Mouse (Mus musculus): ENCODE measurements around the gene Tfg. TPM values are rescaled to one million over a fixed set of nuclear protein-coding genes. Genes with fewer than 3 reads are reported as not detected.

Gene Tfg
- polyA plus RNA-seq, 1 experiment from 2014 or later: 183 TPM

DNA sequence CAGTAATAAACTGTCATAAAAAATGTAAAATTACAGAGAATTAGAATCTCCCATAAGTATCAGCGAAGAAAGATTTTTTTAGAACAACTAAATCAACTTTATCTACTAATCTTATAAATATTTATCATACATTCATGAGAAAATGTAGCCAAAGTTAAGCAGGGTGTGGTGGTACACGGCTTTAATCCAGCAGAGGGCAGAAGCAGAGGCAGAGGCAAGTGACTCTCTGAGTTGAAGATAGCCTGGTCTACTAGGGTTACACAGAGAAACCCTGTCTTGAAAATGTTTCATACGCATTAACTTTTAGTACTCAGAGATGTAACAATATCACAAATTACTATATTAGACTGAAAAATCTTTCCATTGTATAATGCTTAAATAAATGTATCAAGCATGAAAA lies 11.5 kb downstream of the Tfg start:
- H3K4me2 ChIP-seq (replicated peaks; ENCODE audit: low read depth, low read length): no peak overlapping the region
- H3K27ac ChIP-seq (ENCODE audit: low read length): no peak overlapping the region
- H3K27me3 ChIP-seq (ENCODE audit: control insufficient read depth, insufficient read depth, low read length): no peaks in the 10 kb centered on the region
- no peak overlapping the region for H3K4me3 ChIP-seq (ENCODE audit: low read depth, low read length)
- H3K36me3 ChIP-seq (ENCODE audit: control insufficient read depth, insufficient read depth, low read length): peaks cover 52% of the 10 kb centered on the region
- H3K9ac ChIP-seq (replicated peaks; ENCODE audit: low read depth, low read length): no peak overlapping the region
- H3K4me1 ChIP-seq (ENCODE audit: control insufficient read depth, insufficient read depth, low read length): no peaks in the 10 kb centered on the region
- H3K9me3 ChIP-seq (ENCODE audit: control insufficient read depth, low read depth, low read length): no peaks in the 10 kb centered on the region
- WGBS: 79% methylated on average over 3 of the region's 3 CpGs
- no peak for ATAC-seq (ENCODE audit: insufficient number of reproducible peaks, insufficient read depth, low FRiP score, low read depth)

DNA sequence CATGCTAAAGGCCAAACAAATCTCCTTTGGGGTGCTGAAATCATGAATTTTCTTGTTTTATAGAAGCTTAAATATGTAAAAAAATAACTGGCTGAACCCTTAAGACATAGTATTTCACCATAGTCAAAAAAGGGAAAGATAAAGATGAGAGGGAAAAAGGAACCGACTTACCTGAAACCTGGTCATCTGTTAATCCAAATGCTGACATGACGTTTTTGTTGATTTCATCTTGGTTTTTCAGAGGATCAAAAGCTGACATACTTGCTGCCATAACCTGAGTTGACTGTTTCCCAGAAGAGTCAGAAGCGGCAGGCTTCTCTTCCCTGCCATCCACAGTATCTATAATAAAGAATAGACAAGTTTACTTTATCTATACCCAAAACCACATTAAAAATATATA lies 16.4 kb downstream of the Tfg start:
- H3K27me3 ChIP-seq (ENCODE audit: control insufficient read depth, insufficient read depth, low read length): no peaks in the 10 kb centered on the region
- H3K4me2 ChIP-seq (replicated peaks; ENCODE audit: low read depth, low read length): no peak overlapping the region
- no peak overlapping the region for H3K27ac ChIP-seq (ENCODE audit: low read length)
- no peaks in the 10 kb centered on the region for H3K4me1 ChIP-seq (ENCODE audit: control insufficient read depth, insufficient read depth, low read length)
- no peak overlapping the region for H3K9ac ChIP-seq (replicated peaks; ENCODE audit: low read depth, low read length)
- no peak overlapping the region for H3K4me3 ChIP-seq (ENCODE audit: low read depth, low read length)
- WGBS: 89% methylated on average over 3 of the region's 3 CpGs
- H3K9me3 ChIP-seq (ENCODE audit: control insufficient read depth, low read depth, low read length): no peaks in the 10 kb centered on the region
- peaks cover 39% of the 10 kb centered on the region for H3K36me3 ChIP-seq (ENCODE audit: control insufficient read depth, insufficient read depth, low read length)
- ATAC-seq (ENCODE audit: insufficient number of reproducible peaks, insufficient read depth, low FRiP score, low read depth): no peak

DNA sequence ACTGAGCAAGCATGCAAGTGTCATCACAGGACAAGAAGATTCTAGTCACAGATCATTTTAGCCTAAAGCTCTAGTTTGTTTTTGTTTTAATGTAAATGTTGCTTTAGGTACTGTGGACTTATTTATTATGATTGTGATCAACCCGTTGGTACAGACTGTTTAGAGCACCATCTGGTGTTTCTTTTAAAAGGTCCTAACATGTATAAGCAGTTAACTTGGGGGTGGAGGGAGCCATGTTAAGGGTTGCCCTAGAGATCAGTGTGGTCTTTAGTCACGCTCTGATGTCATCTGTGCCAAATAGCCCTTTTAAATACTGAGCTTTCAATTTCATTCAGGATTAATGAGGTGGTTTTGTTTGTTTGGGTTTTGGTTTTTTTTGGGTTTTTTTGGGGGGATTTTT lies 20.8 kb downstream of the Tfg start:
- no peaks in the 10 kb centered on the region for H3K27me3 ChIP-seq (ENCODE audit: control insufficient read depth, insufficient read depth, low read length)
- no peak overlapping the region for H3K4me2 ChIP-seq (replicated peaks; ENCODE audit: low read depth, low read length)
- H3K36me3 ChIP-seq (ENCODE audit: control insufficient read depth, insufficient read depth, low read length): peaks cover 44% of the 10 kb centered on the region
- H3K9me3 ChIP-seq (ENCODE audit: control insufficient read depth, low read depth, low read length): no peaks in the 10 kb centered on the region
- no peaks in the 10 kb centered on the region for H3K4me1 ChIP-seq (ENCODE audit: control insufficient read depth, insufficient read depth, low read length)
- H3K9ac ChIP-seq (replicated peaks; ENCODE audit: low read depth, low read length): no peak overlapping the region
- H3K27ac ChIP-seq (ENCODE audit: low read length): no peak overlapping the region
- H3K4me3 ChIP-seq (ENCODE audit: low read depth, low read length): no peak overlapping the region
- ATAC-seq (ENCODE audit: insufficient number of reproducible peaks, insufficient read depth, low FRiP score, low read depth): no peak
- WGBS: 71% methylated on average over 2 of the region's 2 CpGs

DNA sequence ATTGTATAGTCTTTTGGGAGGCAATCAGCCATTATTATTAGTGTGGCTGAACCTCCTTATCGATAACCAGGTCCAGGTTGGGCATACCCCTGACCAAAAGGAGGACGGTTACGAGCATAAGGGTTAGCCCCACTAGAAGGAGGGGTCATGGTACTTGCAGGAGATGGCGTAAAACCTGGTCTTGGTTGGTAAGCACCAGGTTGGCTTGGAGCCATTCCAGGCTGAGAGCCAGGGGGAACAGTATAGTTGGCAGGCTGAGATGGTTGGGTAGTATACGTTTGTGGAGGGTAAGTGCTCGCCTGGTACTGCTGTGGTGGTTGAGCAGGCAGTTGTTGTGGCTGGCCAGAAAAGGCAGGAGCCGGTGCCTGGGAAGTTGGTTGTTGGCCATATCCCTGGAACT lies 26.5 kb downstream of the Tfg start:
- no peak overlapping the region for H3K4me2 ChIP-seq (replicated peaks; ENCODE audit: low read depth, low read length)
- 92% methylated on average over 7 of the region's 7 CpGs for WGBS
- peaks cover 46% of the 10 kb centered on the region for H3K36me3 ChIP-seq (ENCODE audit: control insufficient read depth, insufficient read depth, low read length)
- no peak overlapping the region for H3K4me3 ChIP-seq (ENCODE audit: low read depth, low read length)
- no peak overlapping the region for H3K9ac ChIP-seq (replicated peaks; ENCODE audit: low read depth, low read length)
- no peak overlapping the region for H3K27ac ChIP-seq (ENCODE audit: low read length)
- no peaks in the 10 kb centered on the region for H3K4me1 ChIP-seq (ENCODE audit: control insufficient read depth, insufficient read depth, low read length)
- H3K9me3 ChIP-seq (ENCODE audit: control insufficient read depth, low read depth, low read length): no peaks in the 10 kb centered on the region
- H3K27me3 ChIP-seq (ENCODE audit: control insufficient read depth, insufficient read depth, low read length): no peaks in the 10 kb centered on the region
- ATAC-seq (ENCODE audit: insufficient number of reproducible peaks, insufficient read depth, low FRiP score, low read depth): no peak

DNA sequence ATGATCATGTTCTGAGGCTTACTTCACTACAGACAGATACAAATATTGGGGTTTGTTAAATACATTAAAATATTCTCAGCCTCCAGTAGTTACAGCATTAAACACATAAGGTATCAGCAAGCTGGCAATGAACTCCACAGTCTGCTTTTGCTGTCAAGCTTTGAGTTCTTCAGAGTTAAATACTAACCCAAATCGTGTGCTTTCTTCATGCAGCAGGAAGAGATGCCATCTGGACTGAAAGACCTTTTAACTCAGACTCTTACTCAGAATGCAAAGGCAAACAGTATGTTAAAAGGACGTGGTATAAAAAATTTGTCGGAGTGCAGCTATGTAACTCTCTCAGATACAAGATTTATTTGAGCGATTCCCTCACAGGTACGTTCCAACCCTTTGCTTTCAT lies 30.5 kb downstream of the Tfg start:
- Histone ChIP-seq H3K4me3 (ENCODE audit: low read depth, low read length) (no peak overlapping the region), H3K9ac (replicated peaks; ENCODE audit: low read depth, low read length) (no peak overlapping the region), H3K4me1 (ENCODE audit: control insufficient read depth, insufficient read depth, low read length) (no peaks in the 10 kb centered on the region), H3K36me3 (ENCODE audit: control insufficient read depth, insufficient read depth, low read length) (peaks cover 38% of the 10 kb centered on the region), H3K9me3 (ENCODE audit: control insufficient read depth, low read depth, low read length) (no peaks in the 10 kb centered on the region), H3K27me3 (ENCODE audit: control insufficient read depth, insufficient read depth, low read length) (no peaks in the 10 kb centered on the region), H3K27ac (ENCODE audit: low read length) (no peak overlapping the region), H3K4me2 (replicated peaks; ENCODE audit: low read depth, low read length) (no peak overlapping the region)
- ATAC-seq (ENCODE audit: insufficient number of reproducible peaks, insufficient read depth, low FRiP score, low read depth): no peak
- 88% methylated on average over 5 of the region's 5 CpGs for WGBS

DNA sequence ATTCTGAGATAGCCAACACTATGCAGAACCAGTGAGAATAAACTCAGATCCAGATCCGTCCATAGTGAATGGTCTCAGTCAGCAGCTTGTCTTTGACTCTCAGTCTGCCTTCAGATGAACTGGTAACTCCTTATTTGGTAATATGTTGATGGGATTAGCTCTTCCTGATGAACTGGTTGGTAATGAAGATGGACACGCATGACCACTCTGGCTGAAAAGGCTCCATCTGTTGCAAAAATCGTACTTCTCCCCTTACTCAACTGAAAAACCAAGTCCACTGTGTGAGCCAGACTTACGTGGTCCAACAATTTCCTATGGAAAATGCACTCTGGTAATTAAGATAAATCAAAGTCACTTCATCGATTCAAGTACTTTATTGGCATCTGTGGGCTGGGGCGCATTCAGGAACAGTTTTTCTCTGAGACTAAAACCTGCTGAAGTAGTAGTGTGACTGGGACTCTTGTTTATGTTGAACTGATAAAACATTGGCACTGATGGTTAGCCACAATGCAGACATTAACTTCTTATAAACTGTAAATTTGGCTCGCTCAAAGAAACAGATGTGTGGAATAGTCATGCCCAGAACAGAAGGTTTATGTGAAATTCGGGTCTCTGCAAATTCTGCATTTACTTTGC lies 36.1 kb downstream of the Tfg start:
- peaks cover 9% of the 10 kb centered on the region; the same call in 1 of the 2 replicates for H3K36me3 ChIP-seq (ENCODE audit: control insufficient read depth, insufficient read depth, low read length)
- no peak overlapping the region for H3K27ac ChIP-seq (ENCODE audit: low read length)
- H3K4me3 ChIP-seq (ENCODE audit: low read depth, low read length): no peak overlapping the region
- H3K9me3 ChIP-seq (ENCODE audit: control insufficient read depth, low read depth, low read length): no peaks in the 10 kb centered on the region
- no peak overlapping the region for H3K4me2 ChIP-seq (replicated peaks; ENCODE audit: low read depth, low read length)
- no peaks in the 10 kb centered on the region for H3K27me3 ChIP-seq (ENCODE audit: control insufficient read depth, insufficient read depth, low read length)
- no peak for ATAC-seq (ENCODE audit: insufficient number of reproducible peaks, insufficient read depth, low FRiP score, low read depth)
- 78% methylated on average over 8 of the region's 8 CpGs for WGBS
- no peak overlapping the region for H3K9ac ChIP-seq (replicated peaks; ENCODE audit: low read depth, low read length)
- no peaks in the 10 kb centered on the region for H3K4me1 ChIP-seq (ENCODE audit: control insufficient read depth, insufficient read depth, low read length)

DNA sequence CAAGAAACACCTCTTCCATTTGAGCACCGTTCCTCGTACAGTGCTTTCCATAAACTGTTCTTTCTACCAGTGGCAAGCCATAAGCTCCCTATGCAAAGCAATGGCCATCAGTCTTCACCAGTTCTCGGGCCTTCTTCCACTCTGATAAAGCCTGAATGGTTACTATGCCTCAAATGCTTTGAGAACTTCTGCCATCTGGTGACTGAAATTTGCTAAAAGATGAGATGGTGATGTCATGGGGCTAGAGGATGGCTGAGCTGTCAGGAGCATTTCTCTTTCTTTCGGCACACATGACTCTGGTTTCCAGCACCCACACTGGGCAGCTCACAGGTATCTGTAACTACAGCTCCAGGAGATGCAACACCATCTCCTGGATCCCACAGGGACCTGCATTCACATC lies 40.1 kb downstream of the Tfg start:
- no peak overlapping the region for H3K27ac ChIP-seq (ENCODE audit: low read length)
- no peaks in the 10 kb centered on the region for H3K27me3 ChIP-seq (ENCODE audit: control insufficient read depth, insufficient read depth, low read length)
- no peak overlapping the region for H3K4me2 ChIP-seq (replicated peaks; ENCODE audit: low read depth, low read length)
- H3K9ac ChIP-seq (replicated peaks; ENCODE audit: low read depth, low read length): no peak overlapping the region
- no peak for ATAC-seq (ENCODE audit: insufficient number of reproducible peaks, insufficient read depth, low FRiP score, low read depth)
- no peaks in the 10 kb centered on the region for H3K4me1 ChIP-seq (ENCODE audit: control insufficient read depth, insufficient read depth, low read length)
- no peaks in the 10 kb centered on the region for H3K36me3 ChIP-seq (ENCODE audit: control insufficient read depth, insufficient read depth, low read length)
- H3K4me3 ChIP-seq (ENCODE audit: low read depth, low read length): no peak overlapping the region
- no peaks in the 10 kb centered on the region for H3K9me3 ChIP-seq (ENCODE audit: control insufficient read depth, low read depth, low read length)
- WGBS: 61% methylated on average over 4 of the region's 4 CpGs

DNA sequence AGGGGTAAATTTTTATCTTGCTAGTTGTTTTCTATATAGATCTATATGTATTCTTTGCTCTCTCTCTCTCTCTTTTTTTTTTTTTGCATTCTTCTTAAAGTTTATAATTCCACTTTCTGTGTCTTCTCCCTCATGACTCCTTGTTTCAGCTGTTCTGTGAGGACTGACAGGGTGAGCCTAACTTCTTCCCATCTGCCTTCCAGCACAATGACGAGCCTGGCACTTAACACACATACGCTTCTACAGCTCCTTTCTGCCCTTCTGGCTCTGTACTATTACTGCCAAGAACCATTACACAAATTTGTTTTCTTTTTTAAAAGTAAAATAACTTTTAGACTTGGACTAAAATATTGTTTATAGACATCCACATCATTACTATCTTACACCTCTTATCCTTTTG lies 43.8 kb downstream of the Tfg start:
- no peak for ATAC-seq (ENCODE audit: insufficient number of reproducible peaks, insufficient read depth, low FRiP score, low read depth)
- no peak overlapping the region for H3K4me3 ChIP-seq (ENCODE audit: low read depth, low read length)
- no peak overlapping the region for H3K4me2 ChIP-seq (replicated peaks; ENCODE audit: low read depth, low read length)
- H3K27me3 ChIP-seq (ENCODE audit: control insufficient read depth, insufficient read depth, low read length): no peaks in the 10 kb centered on the region
- no peak overlapping the region for H3K9ac ChIP-seq (replicated peaks; ENCODE audit: low read depth, low read length)
- H3K36me3 ChIP-seq (ENCODE audit: control insufficient read depth, insufficient read depth, low read length): no peaks in the 10 kb centered on the region
- H3K27ac ChIP-seq (ENCODE audit: low read length): no peak overlapping the region
- no peaks in the 10 kb centered on the region for H3K9me3 ChIP-seq (ENCODE audit: control insufficient read depth, low read depth, low read length)
- 75% methylated on average over 2 of the region's 2 CpGs for WGBS
- H3K4me1 ChIP-seq (ENCODE audit: control insufficient read depth, insufficient read depth, low read length): no peaks in the 10 kb centered on the region

DNA sequence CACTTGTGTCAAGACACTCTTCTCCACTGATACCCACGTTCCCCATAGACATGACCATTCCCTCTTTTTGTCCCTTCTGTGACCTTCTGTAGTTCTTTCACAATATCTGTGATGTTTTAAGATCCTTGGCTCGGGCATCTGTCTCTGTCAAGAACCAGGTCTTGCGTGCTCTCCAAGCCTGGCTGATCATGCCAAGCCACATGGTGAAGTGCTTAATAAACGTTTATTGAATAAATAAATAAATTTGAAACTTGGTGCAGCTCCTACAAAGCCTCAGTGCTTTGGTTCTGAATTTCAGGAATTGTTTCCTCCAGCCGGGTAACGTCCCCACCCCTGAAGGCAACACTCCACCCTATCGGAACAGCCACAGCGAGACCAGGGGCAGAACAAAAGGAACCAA lies 46.3 kb downstream of the Tfg start:
- H3K27me3 ChIP-seq (ENCODE audit: control insufficient read depth, insufficient read depth, low read length): no peaks in the 10 kb centered on the region
- no peaks in the 10 kb centered on the region for H3K36me3 ChIP-seq (ENCODE audit: control insufficient read depth, insufficient read depth, low read length)
- H3K9me3 ChIP-seq (ENCODE audit: control insufficient read depth, low read depth, low read length): no peaks in the 10 kb centered on the region
- H3K4me3 ChIP-seq (ENCODE audit: low read depth, low read length): no peak overlapping the region
- WGBS: 75% methylated on average over 8 of the region's 8 CpGs
- no peak overlapping the region for H3K9ac ChIP-seq (replicated peaks; ENCODE audit: low read depth, low read length)
- no peak overlapping the region for H3K27ac ChIP-seq (ENCODE audit: low read length)
- no peaks in the 10 kb centered on the region for H3K4me1 ChIP-seq (ENCODE audit: control insufficient read depth, insufficient read depth, low read length)
- no peak overlapping the region for H3K4me2 ChIP-seq (replicated peaks; ENCODE audit: low read depth, low read length)
- no peak for ATAC-seq (ENCODE audit: insufficient number of reproducible peaks, insufficient read depth, low FRiP score, low read depth)

Measured in stomach, embryonic 14.5 days (tissue).